Mouse (Mus musculus): ENCODE measurements around the gene Nkx6-2. TPM values are rescaled to one million over a fixed set of nuclear protein-coding genes. Genes with fewer than 3 reads are reported as not detected.

Nkx6-2 gene
- polyA plus RNA-seq (2012; ENCODE audit: insufficient read depth, low replicate concordance) = not detected in 2 replicates

- H3K36me3 ChIP-seq (replicated peaks; ENCODE audit: low read length) = peaks cover 34% of the 10 kb centered on the region
- peaks cover 3% of the 10 kb centered on the region for H3K9me3 ChIP-seq
- peaks cover 62% of the 10 kb centered on the region for H3K4me1 ChIP-seq
- no peak for TF ChIP-seq FLI1 (IDR thresholded peaks at IDR 0.05; ENCODE audit: low read length)
- TF ChIP-seq GATA1 (IDR thresholded peaks at IDR 0.05; ENCODE audit: borderline replicate concordance, low read length) = no peak
- H3K27me3 ChIP-seq (replicated peaks) = peaks cover 92% of the 10 kb centered on the region
- H3K4me3 ChIP-seq (replicated peaks) = peak within 1 kb of the TSS; percentile 88
These were observed at the start of gene Nkx6-2 for GRCm38 (mm10) chr7:139582595-139582994. TSS of gene Nkx6-2 (minus strand) at chr7:139582797.

- TF ChIP-seq GATA1 (IDR thresholded peaks at IDR 0.05; ENCODE audit: borderline replicate concordance, low read length) (no peak), FLI1 (IDR thresholded peaks at IDR 0.05; ENCODE audit: low read length) (no peak)
- Histone ChIP-seq H3K4me3 (replicated peaks) (no peak overlapping the region), H3K27me3 (replicated peaks) (peaks cover 45% of the 10 kb centered on the region), H3K36me3 (replicated peaks; ENCODE audit: low read length) (no peaks in the 10 kb centered on the region), H3K9me3 (no peaks in the 10 kb centered on the region), H3K4me1 (peaks cover 6% of the 10 kb centered on the region; the same call in 1 of the 2 replicates)
These were observed 42.6 kb upstream of the Nkx6-2 start for GRCm38 (mm10) chr7:139625156-139625555.

GRCm38 (mm10) chr7:139622568-139622967, 40.0 kb upstream of the Nkx6-2 start:
- H3K27me3 ChIP-seq (replicated peaks) = peaks cover 57% of the 10 kb centered on the region
- H3K36me3 ChIP-seq (replicated peaks; ENCODE audit: low read length) = no peaks in the 10 kb centered on the region
- TF ChIP-seq FLI1 (IDR thresholded peaks at IDR 0.05; ENCODE audit: low read length) (no peak), GATA1 (IDR thresholded peaks at IDR 0.05; ENCODE audit: borderline replicate concordance, low read length) (no peak)
- no peak overlapping the region for H3K4me3 ChIP-seq (replicated peaks)
- H3K9me3 ChIP-seq = no peaks in the 10 kb centered on the region
- peaks cover 6% of the 10 kb centered on the region; the same call in 1 of the 2 replicates for H3K4me1 ChIP-seq

- no peaks in the 10 kb centered on the region for H3K9me3 ChIP-seq
- no peak overlapping the region for H3K4me3 ChIP-seq (replicated peaks)
- TF ChIP-seq FLI1 (IDR thresholded peaks at IDR 0.05; ENCODE audit: low read length) = no peak
- no peak for TF ChIP-seq GATA1 (IDR thresholded peaks at IDR 0.05; ENCODE audit: borderline replicate concordance, low read length)
- H3K36me3 ChIP-seq (replicated peaks; ENCODE audit: low read length) = no peaks in the 10 kb centered on the region
- H3K27me3 ChIP-seq (replicated peaks) = peaks cover 84% of the 10 kb centered on the region
- peaks cover 7% of the 10 kb centered on the region; the same call in 1 of the 2 replicates for H3K4me1 ChIP-seq
These were observed 33.5 kb upstream of the Nkx6-2 start for GRCm38 (mm10) chr7:139615767-139616766.

- Histone ChIP-seq H3K9me3 (no peaks in the 10 kb centered on the region), H3K4me1 (peaks cover 6% of the 10 kb centered on the region), H3K27me3 (replicated peaks) (peaks cover 74% of the 10 kb centered on the region), H3K36me3 (replicated peaks; ENCODE audit: low read length) (no peaks in the 10 kb centered on the region), H3K4me3 (replicated peaks) (no peak overlapping the region)
- no peak for TF ChIP-seq GATA1 (IDR thresholded peaks at IDR 0.05; ENCODE audit: borderline replicate concordance, low read length)
- TF ChIP-seq FLI1 (IDR thresholded peaks at IDR 0.05; ENCODE audit: low read length) = no peak
These were observed 27.7 kb upstream of the Nkx6-2 start for GRCm38 (mm10) chr7:139610328-139610727.

GRCm38 (mm10) chr7:139595862-139596261, 13.3 kb upstream of the Nkx6-2 start:
- Histone ChIP-seq H3K36me3 (replicated peaks; ENCODE audit: low read length) (no peaks in the 10 kb centered on the region), H3K27me3 (replicated peaks) (peaks cover 85% of the 10 kb centered on the region), H3K4me1 (peaks cover 22% of the 10 kb centered on the region), H3K4me3 (replicated peaks) (no peak overlapping the region), H3K9me3 (no peaks in the 10 kb centered on the region)
- TF ChIP-seq GATA1 (IDR thresholded peaks at IDR 0.05; ENCODE audit: borderline replicate concordance, low read length) (no peak), FLI1 (IDR thresholded peaks at IDR 0.05; ENCODE audit: low read length) (no peak)

GRCm38 (mm10) chr7:139595311-139595710, 12.7 kb upstream of the Nkx6-2 start:
- Histone ChIP-seq H3K4me3 (replicated peaks) (no peak overlapping the region), H3K9me3 (no peaks in the 10 kb centered on the region), H3K27me3 (replicated peaks) (peaks cover 79% of the 10 kb centered on the region), H3K4me1 (peaks cover 27% of the 10 kb centered on the region), H3K36me3 (replicated peaks; ENCODE audit: low read length) (no peaks in the 10 kb centered on the region)
- no peak for TF ChIP-seq FLI1 (IDR thresholded peaks at IDR 0.05; ENCODE audit: low read length)
- no peak for TF ChIP-seq GATA1 (IDR thresholded peaks at IDR 0.05; ENCODE audit: borderline replicate concordance, low read length)

GRCm38 (mm10) chr7:139591311-139591710, 8.7 kb upstream of the Nkx6-2 start:
- Histone ChIP-seq H3K9me3 (no peaks in the 10 kb centered on the region), H3K4me1 (peaks cover 34% of the 10 kb centered on the region), H3K27me3 (replicated peaks) (peaks cover 87% of the 10 kb centered on the region), H3K4me3 (replicated peaks) (no peak overlapping the region), H3K36me3 (replicated peaks; ENCODE audit: low read length) (no peaks in the 10 kb centered on the region)
- no peak for TF ChIP-seq FLI1 (IDR thresholded peaks at IDR 0.05; ENCODE audit: low read length)
- TF ChIP-seq GATA1 (IDR thresholded peaks at IDR 0.05; ENCODE audit: borderline replicate concordance, low read length) = no peak

GRCm38 (mm10) chr7:139590302-139590701, 7.7 kb upstream of the Nkx6-2 start:
- Histone ChIP-seq H3K4me1 (peaks cover 34% of the 10 kb centered on the region), H3K27me3 (replicated peaks) (peaks cover 89% of the 10 kb centered on the region), H3K4me3 (replicated peaks) (no peak overlapping the region), H3K9me3 (no peaks in the 10 kb centered on the region), H3K36me3 (replicated peaks; ENCODE audit: low read length) (no peaks in the 10 kb centered on the region)
- TF ChIP-seq FLI1 (IDR thresholded peaks at IDR 0.05; ENCODE audit: low read length) = no peak
- no peak for TF ChIP-seq GATA1 (IDR thresholded peaks at IDR 0.05; ENCODE audit: borderline replicate concordance, low read length)

- Histone ChIP-seq H3K36me3 (replicated peaks; ENCODE audit: low read length) (no peaks in the 10 kb centered on the region), H3K9me3 (no peaks in the 10 kb centered on the region), H3K27me3 (replicated peaks) (peaks cover 89% of the 10 kb centered on the region), H3K4me3 (replicated peaks) (no peak overlapping the region), H3K4me1 (peaks cover 51% of the 10 kb centered on the region)
- TF ChIP-seq FLI1 (IDR thresholded peaks at IDR 0.05; ENCODE audit: low read length) = no peak
- no peak for TF ChIP-seq GATA1 (IDR thresholded peaks at IDR 0.05; ENCODE audit: borderline replicate concordance, low read length)
These were observed 5.3 kb upstream of the Nkx6-2 start for GRCm38 (mm10) chr7:139587919-139588318.

Data from megakaryocyte, embryonic 14.5 days (primary cell).